Comparison of ENCODE assay signal across 10 mouse cellular contexts in the genomic region with DNA sequence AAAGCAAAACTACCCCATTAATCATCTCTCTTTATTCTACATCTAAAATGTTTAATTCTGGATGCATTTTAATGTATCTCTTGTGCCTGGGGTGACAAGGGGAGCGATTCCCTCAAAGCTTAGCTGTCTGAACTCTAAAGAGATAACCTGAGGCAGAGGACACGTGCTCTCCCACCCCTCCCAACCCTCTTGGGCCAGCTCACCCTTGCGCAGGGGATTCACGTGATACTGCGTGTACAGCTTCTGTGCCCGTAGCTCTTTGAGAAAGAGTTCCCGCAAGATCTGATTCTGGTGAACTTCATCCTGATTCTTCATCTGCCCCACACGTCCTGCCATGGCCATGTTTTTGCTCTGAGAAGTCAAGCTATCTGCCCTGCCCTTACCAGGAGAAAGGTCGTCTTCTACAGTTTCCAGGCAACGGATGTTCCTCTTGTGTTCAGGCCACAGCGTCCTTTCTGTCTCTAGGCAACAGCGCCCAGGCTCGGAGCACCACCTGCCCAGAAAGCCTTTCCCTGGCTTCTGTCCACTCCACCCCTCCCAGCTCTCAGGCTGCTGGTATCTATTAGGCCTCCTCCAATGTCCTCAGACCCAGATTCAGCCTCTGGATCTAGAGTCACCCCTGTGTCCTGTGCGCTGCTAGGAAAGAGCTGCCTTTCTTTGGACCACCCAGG. TPM values are rescaled to one million over a fixed set of nuclear protein-coding genes. Genes with fewer than 3 reads are reported as not detected.
DNase-seq lines count a peak whose midpoint lies in the region; ATAC-seq lines count a peak whose summit lies in the region.
"Had no signal": no experiment of that assay in that cellular context is flagged by ENCODE, and none has a peak within 500 bp of the region (broad histone marks: within the 10 kb centered on the region; RNA-seq: fewer than 3 reads in every experiment).

A gene (minus strand): TSS at position 403 of the 671 bp plus-strand sequence.

- DNase-seq in lung, postnatal 10 days: no peak
- peak; percentile 12 for DNase-seq in cerebellum, adult 9-10 months
- DNase-seq in large intestine, adult 2 months (ENCODE audit: low read depth, low spot score): peak; percentile 8
- peak; percentile 2 for DNase-seq in ovary, postnatal 14 days (ENCODE audit: low spot score)
- DNase-seq in kidney, adult 8-10 months: no peak

- no peaks in the 10 kb centered on the region for H3K27me3 ChIP-seq in lung, embryonic 16.5 days (ENCODE audit: control insufficient read depth, insufficient read depth, low read depth, low read length)
- H3K27me3 ChIP-seq in forebrain, embryonic 16.5 days (replicated peaks; ENCODE audit: control insufficient read depth, insufficient read depth, low read length): no peaks in the 10 kb centered on the region
- H3K27me3 ChIP-seq: embryonic facial prominence, embryonic 13.5 days had no signal

- H3K9me3 ChIP-seq in lung, embryonic 16.5 days (ENCODE audit: control insufficient read depth, low read length): no peaks in the 10 kb centered on the region
- H3K9me3 ChIP-seq in forebrain, embryonic 16.5 days (ENCODE audit: control insufficient read depth, low read length): no peaks in the 10 kb centered on the region
- H3K9me3 ChIP-seq: embryonic facial prominence, embryonic 13.5 days had no signal

- 0 out of 2 replicates have a peak, but pooled peaks have one; percentile 20 for ATAC-seq in lung, embryonic 16.5 days (ENCODE audit: low read depth)
- peak; percentile 36; the same call in 1 of the 2 replicates for ATAC-seq in forebrain, embryonic 16.5 days
- ATAC-seq in monocyte, adult 5-6 weeks (replicated peaks; ENCODE audit: insufficient number of reproducible peaks, low FRiP score, low TSS enrichment, poor library complexity, severe bottlenecking): no peak

- H3K4me2 ChIP-seq in lung, embryonic 16.5 days (ENCODE audit: low read depth, low read length): peak within 1 kb of the TSS; percentile 4; the same call in 1 of the 2 replicates
- H3K4me2 ChIP-seq in forebrain, embryonic 16.5 days (ENCODE audit: low read length): peak within 1 kb of the TSS; percentile 29; the same call in 1 of the 2 replicates
- H3K4me2 ChIP-seq: embryonic facial prominence, embryonic 13.5 days had no signal

- H3K4me1 ChIP-seq in lung, embryonic 16.5 days (replicated peaks; ENCODE audit: control insufficient read depth, insufficient read depth, low read length): no peaks in the 10 kb centered on the region; the same call in 1 of the 2 replicates
- H3K4me1 ChIP-seq in forebrain, embryonic 16.5 days (replicated peaks; ENCODE audit: control insufficient read depth, insufficient read depth, low read length): peaks cover 7% of the 10 kb centered on the region; the same call in 1 of the 2 replicates

- no peak within 1 kb of the TSS for H3K9ac ChIP-seq in lung, embryonic 16.5 days (ENCODE audit: low read length)
- H3K9ac ChIP-seq in forebrain, embryonic 16.5 days (replicated peaks; ENCODE audit: low read depth, low read length): no peak within 1 kb of the TSS
- H3K9ac ChIP-seq: embryonic facial prominence, embryonic 13.5 days had no signal

- no peaks in the 10 kb centered on the region for H3K36me3 ChIP-seq in lung, embryonic 16.5 days (ENCODE audit: control insufficient read depth, insufficient read depth, low read length)
- H3K36me3 ChIP-seq in forebrain, embryonic 16.5 days (ENCODE audit: control insufficient read depth, insufficient read depth): no peaks in the 10 kb centered on the region
- H3K36me3 ChIP-seq: embryonic facial prominence, embryonic 13.5 days had no signal

- WGBS in lung, embryonic 16.5 days: 13% methylated on average over 14 of the region's 14 CpGs
- 31% methylated on average over 14 of the region's 14 CpGs for WGBS in forebrain, embryonic 16.5 days
- 17% methylated on average over 14 of the region's 14 CpGs for WGBS in large intestine, adult 2 months

- no peak within 1 kb of the TSS for H3K4me3 ChIP-seq in lung, embryonic 16.5 days (ENCODE audit: low read length)
- no peak within 1 kb of the TSS for H3K4me3 ChIP-seq in forebrain, embryonic 16.5 days (replicated peaks; ENCODE audit: low read length)
- H3K4me3 ChIP-seq: embryonic facial prominence, embryonic 13.5 days; myocyte had no signal

- no peak within 1 kb of the TSS for H3K27ac ChIP-seq in lung, embryonic 16.5 days (ENCODE audit: low read length)
- no peak within 1 kb of the TSS for H3K27ac ChIP-seq in forebrain, embryonic 16.5 days (ENCODE audit: low read length)
- H3K27ac ChIP-seq: embryonic facial prominence, embryonic 13.5 days had no signal

RNA-seq across cellular contexts. Expression of the gene that starts here (rescaled TPM):
- 11.9 and 15.8 TPM in 2 replicates for polyA plus RNA-seq in lung, embryonic 16.5 days (2015; fragmentation: Nextera tagmentation; extraction: Ambion mirVana)
- 1.8 and 5.4 TPM in 2 replicates for polyA plus RNA-seq in forebrain, embryonic 16.5 days (2015; fragmentation: Nextera tagmentation; extraction: Ambion mirVana)
- 1.3 and 3.1 TPM in 2 replicates for polyA plus RNA-seq in large intestine, adult 2 months (2012; rRNA removed)
- not detected in 3 replicates for total RNA-seq in monocyte, adult 5-6 weeks (2017)
- polyA plus RNA-seq: embryonic facial prominence, embryonic 13.5 days; myocyte had no signal

Comparison
In these comparisons a context has a peak if more than half of its experiments do, and no peak if none do; other contexts are left out.
1. DNase-seq: peak in cerebellum, adult 9-10 months (single experiment), large intestine, adult 2 months (single experiment) and ovary, postnatal 14 days (single experiment); none in lung, postnatal 10 days (single experiment) and kidney, adult 8-10 months (0 of 2).